Mouse (Mus musculus) thymus, adult 2 months (tissue): Measurements from ENCODE around the gene Psmd4.

ENCODE experiments used
- CTCF ChIP-seq: fragments of 200-500 bp; IDR thresholded peaks from 2 replicates; pipeline ENCODE4 v1.5.1; 2012; ENCODE audit warnings: mild to moderate bottlenecking, control low read depth, low read length, moderate library complexity, borderline replicate concordance; ENCODE audit not compliant: control insufficient read depth, poor library complexity, insufficient read depth; ENCODE audit errors: extremely low read depth
- POLR2A ChIP-seq: fragments of 200-500 bp; IDR thresholded peaks from 2 replicates; pipeline ENCODE4 v1.6.1; 2012; ENCODE audit warnings: mild to moderate bottlenecking, low read length, control low read depth, moderate library complexity; ENCODE audit not compliant: control insufficient read depth, poor library complexity, insufficient read depth; ENCODE audit errors: extremely low read depth

DNA sequence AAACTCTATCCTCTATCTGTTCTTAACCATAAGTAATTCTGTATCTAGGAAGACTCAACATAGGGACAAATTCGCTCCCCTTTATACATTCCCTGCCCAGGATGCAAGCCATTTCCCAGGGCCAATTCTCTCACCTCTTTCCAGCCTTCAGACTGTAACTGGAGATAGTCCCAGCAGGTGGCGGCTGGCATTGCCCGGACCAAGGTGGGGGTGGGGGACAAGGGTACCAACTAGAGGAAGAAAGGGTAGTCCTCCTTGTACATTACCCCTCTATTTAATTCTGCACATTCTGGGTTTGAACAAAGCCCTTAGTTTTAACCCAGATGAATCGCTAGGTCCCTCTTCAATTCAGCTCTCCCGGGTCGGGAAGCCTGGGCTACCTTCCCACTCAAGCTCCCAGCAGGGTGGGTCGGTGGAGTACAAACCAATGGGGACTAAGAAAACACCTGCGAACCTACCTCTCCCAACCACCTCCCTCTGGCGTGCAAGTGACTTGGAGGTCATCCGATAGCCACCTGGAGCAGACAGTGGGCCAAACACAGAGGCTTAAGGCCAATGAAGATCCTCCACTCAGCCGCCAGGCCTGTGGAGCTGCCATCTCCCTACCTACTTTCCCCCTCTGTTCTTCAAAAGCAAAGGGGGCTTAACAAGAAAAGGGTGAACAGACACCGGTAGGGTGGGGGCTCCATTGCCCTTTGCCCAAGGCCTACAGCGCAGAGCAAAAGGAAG, 28.6 kb downstream of the Psmd4 start:
- TF ChIP-seq POLR2A (no peak), CTCF (no peak)
